Mouse (Mus musculus) forebrain, embryonic 14.5 days (tissue): ENCODE results near the gene 4930563M21Rik. TPM values are rescaled to one million over a fixed set of nuclear protein-coding genes. Genes with fewer than 3 reads are reported as not detected.
"Not testable (repeated sequence)": the region's sequence is repeated elsewhere in the genome, so short reads cannot be mapped to it uniquely, and the experiment has no call there.

Experiments used
- ATAC-seq: fragments of 200-750 bp; cut with Nextera tagmentation; 2 replicates; pipeline ENCODE4 v1.8.0; 2017; ENCODE audit warnings: mild to moderate bottlenecking, moderate library complexity
- DNase-seq: peaks from one replicate; pipeline ENCODE4 v3.0.0-alpha.2; 2015; ENCODE audit warnings: low spot score
- H3K27ac ChIP-seq: fragments of 300-500 bp; sonication (generic); 2 replicates; pipeline ENCODE4 v1.5.1; 2014; ENCODE audit warnings: low read depth, mild to moderate bottlenecking, control low read depth, low read length, moderate library complexity
- H3K27me3 ChIP-seq: fragments of 300-500 bp; sonication (generic); replicated peaks from 2 replicates; pipeline ENCODE4 v1.6.1; 2014; ENCODE audit warnings: low read length, control low read depth, mixed read lengths; ENCODE audit not compliant: control insufficient read depth, insufficient read depth
- H3K36me3 ChIP-seq: fragments of 300-500 bp; sonication (generic); 2 replicates; pipeline ENCODE4 v1.6.1; 2014; ENCODE audit warnings: low read length, control low read depth; ENCODE audit not compliant: control insufficient read depth, insufficient read depth
- H3K4me1 ChIP-seq: fragments of 300-500 bp; sonication (generic); 2 replicates; pipeline ENCODE4 v1.6.1; 2014; ENCODE audit warnings: antibody characterized with exemption, low read length, control low read depth; ENCODE audit not compliant: control insufficient read depth, insufficient read depth
- H3K4me2 ChIP-seq: fragments of 300-500 bp; sonication (generic); 2 replicates; pipeline ENCODE4 v1.6.1; 2014; ENCODE audit warnings: mild to moderate bottlenecking, control low read depth, low read length
- H3K4me3 ChIP-seq: fragments of 300-500 bp; sonication (generic); 2 replicates; pipeline ENCODE4 v1.5.1; 2014; ENCODE audit warnings: low read depth, low read length, control low read depth
- H3K9ac ChIP-seq: fragments of 300-500 bp; sonication (generic); 2 replicates; pipeline ENCODE4 v1.6.1; 2014; ENCODE audit warnings: mild to moderate bottlenecking, low read length, control low read depth, moderate library complexity
- H3K9me3 ChIP-seq: fragments of 300-500 bp; sonication (generic); replicated peaks from 2 replicates; pipeline ENCODE4 v1.6.1; 2016; ENCODE audit warnings: low read length, control low read depth, mixed read lengths; ENCODE audit not compliant: control insufficient read depth
- WGBS: fragments of 180-500 bp; shearing (Covaris S2); extraction: QIAGEN DNeasy Blood & Tissue Kit; methylation state at CpG from one replicate; pipeline ENCODE4 v1.1.7; 2014; 5-methylcytosine and 5-hydroxymethylcytosine counted together
- polyA plus RNA-seq: library from polyadenylated mRNA; unstranded; fragments of >200 nt; fragmentation: Nextera tagmentation; extraction: Ambion mirVana; gene quantifications from 2 replicates; pipeline ENCODE4 v1.2.1, GENCODE M21; 2014

4930563M21Rik gene
- polyA plus RNA-seq = not detected in 2 replicates

GRCm38 (mm10) chr9:56010450-56010849, at the start of gene 4930563M21Rik:
Gene 4930563M21Rik (minus strand): TSS chr9:56010550.
- whole genome bisulfite sequencing = 77% methylated on average over 4 of the region's 4 CpGs
- no peaks in the 10 kb centered on the region for H3K36me3 ChIP-seq
- H3K9me3 ChIP-seq = no peaks in the 10 kb centered on the region
- H3K9ac ChIP-seq = no peak within 1 kb of the TSS
- no peak within 1 kb of the TSS for H3K4me2 ChIP-seq
- no peaks in the 10 kb centered on the region for H3K27me3 ChIP-seq
- H3K27ac ChIP-seq = no peak within 1 kb of the TSS
- H3K4me1 ChIP-seq = no peaks in the 10 kb centered on the region
- no peak within 1 kb of the TSS for H3K4me3 ChIP-seq
- no peak for ATAC-seq
- DNase-seq = no peak

GRCm38 (mm10) chr9:56056147-56056546, 45.8 kb upstream of the 4930563M21Rik start:
- no peak for DNase-seq
- Histone ChIP-seq H3K4me1 (no peaks in the 10 kb centered on the region), H3K9ac (no peak overlapping the region), H3K36me3 (peaks cover 74% of the 10 kb centered on the region), H3K9me3 (no peaks in the 10 kb centered on the region), H3K27me3 (no peaks in the 10 kb centered on the region), H3K27ac (no peak overlapping the region), H3K4me2 (no peak overlapping the region), H3K4me3 (no peak overlapping the region)
- 95% methylated on average over 6 of the region's 6 CpGs for WGBS
- ATAC-seq = no peak

GRCm38 (mm10) chr9:56053796-56054195, 43.4 kb upstream of the 4930563M21Rik start:
- peaks cover 59% of the 10 kb centered on the region for H3K36me3 ChIP-seq
- no peak overlapping the region for H3K4me3 ChIP-seq
- DNase-seq (no peak), ATAC-seq (no peak)
- no peak overlapping the region for H3K27ac ChIP-seq
- H3K4me1 ChIP-seq = no peaks in the 10 kb centered on the region
- no peak overlapping the region for H3K9ac ChIP-seq
- no peaks in the 10 kb centered on the region for H3K9me3 ChIP-seq
- 48% methylated on average over 3 of the region's 3 CpGs for WGBS
- no peak overlapping the region for H3K4me2 ChIP-seq
- no peaks in the 10 kb centered on the region for H3K27me3 ChIP-seq

- ATAC-seq (no peak), DNase-seq (no peak)
- Histone ChIP-seq H3K27ac (peak overlapping the region; percentile 96), H3K36me3 (peaks cover 22% of the 10 kb centered on the region), H3K4me1 (peaks cover 13% of the 10 kb centered on the region), H3K4me3 (peak overlapping the region; percentile 72), H3K4me2 (peak overlapping the region; percentile 58), H3K27me3 (no peaks in the 10 kb centered on the region), H3K9ac (peak overlapping the region; percentile 96), H3K9me3 (no peaks in the 10 kb centered on the region)
- under 1% methylated on average over 16 of the region's 16 CpGs for WGBS
These were observed 31.9 kb upstream of the 4930563M21Rik start for GRCm38 (mm10) chr9:56042181-56042621.

- Histone ChIP-seq H3K27ac (peak within 1 kb of the TSS; percentile 96), H3K27me3 (no peaks in the 10 kb centered on the region), H3K36me3 (peaks cover 22% of the 10 kb centered on the region), H3K9ac (peak within 1 kb of the TSS; percentile 96), H3K4me2 (peak within 1 kb of the TSS; percentile 58), H3K4me3 (peak within 1 kb of the TSS; percentile 72), H3K4me1 (peaks cover 13% of the 10 kb centered on the region), H3K9me3 (no peaks in the 10 kb centered on the region)
- ATAC-seq (peak; percentile 100), DNase-seq (peak; percentile 97)
- WGBS = under 1% methylated on average over 49 of the region's 49 CpGs
These were observed 31.2 kb upstream of the 4930563M21Rik start, which contains the start of gene Rcn2 for GRCm38 (mm10) chr9:56041372-56042180. Gene Rcn2 (plus strand): TSS chr9:56041845.

- H3K4me1 ChIP-seq = no peaks in the 10 kb centered on the region
- no peak overlapping the region for H3K4me2 ChIP-seq
- no peaks in the 10 kb centered on the region for H3K36me3 ChIP-seq
- H3K27me3 ChIP-seq = no peaks in the 10 kb centered on the region
- H3K27ac ChIP-seq = no peak overlapping the region
- H3K9me3 ChIP-seq = no peaks in the 10 kb centered on the region
- ATAC-seq (no peak), DNase-seq (no peak)
- WGBS = 77% methylated on average over 3 of the region's 3 CpGs
- H3K9ac ChIP-seq = no peak overlapping the region
- no peak overlapping the region for H3K4me3 ChIP-seq
These were observed 21.9 kb upstream of the 4930563M21Rik start for GRCm38 (mm10) chr9:56032219-56032618.

- H3K9ac ChIP-seq = no peak overlapping the region
- ATAC-seq = no peak
- H3K4me3 ChIP-seq = no peak overlapping the region
- no peak overlapping the region for H3K4me2 ChIP-seq
- H3K4me1 ChIP-seq = no peaks in the 10 kb centered on the region
- no peaks in the 10 kb centered on the region for H3K27me3 ChIP-seq
- H3K27ac ChIP-seq = no peak overlapping the region
- 93% methylated on average over 16 of the region's 16 CpGs for WGBS
- H3K36me3 ChIP-seq = no peaks in the 10 kb centered on the region
- DNase-seq = no peak
- H3K9me3 ChIP-seq = no peaks in the 10 kb centered on the region
These were observed 16.9 kb upstream of the 4930563M21Rik start for GRCm38 (mm10) chr9:56027292-56027691.

- 52% methylated on average over 2 of the region's 2 CpGs for WGBS
- no peaks in the 10 kb centered on the region for H3K4me1 ChIP-seq
- no peak for ATAC-seq
- no peak overlapping the region for H3K9ac ChIP-seq
- no peak overlapping the region for H3K4me2 ChIP-seq
- H3K27ac ChIP-seq = no peak overlapping the region
- no peaks in the 10 kb centered on the region for H3K9me3 ChIP-seq
- H3K27me3 ChIP-seq = no peaks in the 10 kb centered on the region
- no peaks in the 10 kb centered on the region for H3K36me3 ChIP-seq
- no peak overlapping the region for H3K4me3 ChIP-seq
- DNase-seq = no peak
These were observed 14.4 kb upstream of the 4930563M21Rik start for GRCm38 (mm10) chr9:56024772-56025171.

- H3K4me3 ChIP-seq, H3K4me1 ChIP-seq, H3K27me3 ChIP-seq, H3K4me2 ChIP-seq, H3K9ac ChIP-seq, DNase-seq, ATAC-seq, H3K27ac ChIP-seq, H3K9me3 ChIP-seq, H3K36me3 ChIP-seq: not testable (repeated sequence)
- no CpG with 5 or more reads among the region's 2 CpGs for WGBS
These were observed 5.7 kb downstream of the 4930563M21Rik start for GRCm38 (mm10) chr9:56004679-56005078.
